Mouse (Mus musculus) CD4-positive naive resting alpha-beta T cell, adult 57 days (primary cell): Measurements from ENCODE around the gene Gm5152. TPM values are rescaled to one million over a fixed set of nuclear protein-coding genes. Genes with fewer than 3 reads are reported as not detected.

ENCODE experiments used
- total RNA-seq: library from RNA; stranded (reverse); gene quantifications from one replicate; pipeline ENCODE4 v1.2.4, GENCODE M21; 2023

Gene Gm5152
- not detected for total RNA-seq

GRCm38 (mm10) chr5:10246426-10246825 is at the start of gene Gm5152:
Gene Gm5152, minus strand, starts transcription at chr5:10246526.

